Mouse (Mus musculus) left cerebral cortex, postnatal 4 days (tissue): Measurements from ENCODE around the gene Grk2. TPM values are rescaled to one million over a fixed set of nuclear protein-coding genes. Genes with fewer than 3 reads are reported as not detected.

Experiments
- DNase-seq: peaks from one replicate; pipeline ENCODE4 v3.0.0-alpha.2; 2022
- intact Hi-C: fragments of 180-260 bp; cut with DNase I; formaldehyde crosslinking; loops from one replicate; pipeline ENCODE4 v1.15.1; 2025
- total RNA-seq, 2 experiments: library from RNA; stranded (reverse); gene quantifications; 2 replicates each; pipeline ENCODE4 v1.2.3; 2021

Gene Grk2
- total RNA-seq, 2 experiments from 2014 or later: 143 to 167 TPM

- intact Hi-C loops: no loop called here
These were observed 1.7 kb downstream of the Grk2 start for GRCm38 (mm10) chr19:4304251-4304821.

GRCm38 (mm10) chr19:4303640-4303995 lies 2.4 kb downstream of the Grk2 start:
- no peak for DNase-seq
- intact Hi-C loops: no loop called here

More at GRCm38 (mm10) chr19:4304251-4304821, 1.7 kb downstream of the Grk2 start:
- DNase-seq: no peak

GRCm38 (mm10) chr19:4302936-4303639 lies 2.9 kb downstream of the Grk2 start:
- DNase-seq: peak; percentile 92

DNA sequence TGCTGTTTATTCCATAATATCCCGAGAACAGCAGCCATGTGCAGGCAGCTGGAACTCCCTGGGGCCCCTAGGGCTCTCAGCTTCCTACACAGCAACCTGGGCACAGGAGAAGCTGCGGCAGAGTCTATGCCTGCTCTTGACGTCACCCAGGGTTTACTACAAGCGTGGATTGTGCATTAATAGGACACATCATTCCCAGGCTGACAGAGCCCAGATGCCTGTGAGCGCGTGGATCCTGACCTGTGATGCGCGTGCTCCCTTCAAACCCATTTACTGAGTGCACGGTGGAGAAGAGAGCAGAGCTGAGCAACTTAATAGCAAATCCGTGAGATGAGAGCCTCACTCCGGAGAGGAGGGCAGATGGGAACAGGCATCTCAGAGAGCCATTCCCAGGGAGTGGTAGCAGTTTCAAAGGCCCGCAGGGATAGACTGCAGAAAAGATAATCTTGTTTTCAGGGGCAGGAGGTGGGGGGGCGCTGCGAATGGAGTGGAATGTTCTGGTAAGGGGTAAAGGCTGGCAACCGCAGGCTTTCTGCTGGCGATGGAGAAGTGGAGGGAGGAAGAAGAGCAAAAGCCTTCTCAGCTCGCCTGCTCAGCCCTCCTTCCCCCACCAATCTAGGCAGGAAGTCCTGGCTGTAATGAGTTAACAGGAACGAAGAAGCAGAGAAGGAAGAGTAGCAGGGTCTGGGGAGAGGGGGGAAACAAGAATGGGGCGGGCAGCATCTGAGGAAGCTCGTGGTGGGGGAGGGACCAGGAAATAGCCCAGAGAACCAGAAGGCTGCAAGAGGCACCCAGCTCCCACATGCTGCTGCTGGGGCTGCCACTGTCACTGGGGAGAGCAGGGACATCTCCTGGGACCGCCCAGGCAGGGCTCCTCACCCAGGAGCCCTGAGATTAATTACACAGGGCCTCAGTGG lies 4.0 kb downstream of the Grk2 start:
- intact Hi-C loops: no loop called here

More at GRCm38 (mm10) chr19:4302936-4303639, 2.9 kb downstream of the Grk2 start:
- intact Hi-C loops: no loop called here

DNA sequence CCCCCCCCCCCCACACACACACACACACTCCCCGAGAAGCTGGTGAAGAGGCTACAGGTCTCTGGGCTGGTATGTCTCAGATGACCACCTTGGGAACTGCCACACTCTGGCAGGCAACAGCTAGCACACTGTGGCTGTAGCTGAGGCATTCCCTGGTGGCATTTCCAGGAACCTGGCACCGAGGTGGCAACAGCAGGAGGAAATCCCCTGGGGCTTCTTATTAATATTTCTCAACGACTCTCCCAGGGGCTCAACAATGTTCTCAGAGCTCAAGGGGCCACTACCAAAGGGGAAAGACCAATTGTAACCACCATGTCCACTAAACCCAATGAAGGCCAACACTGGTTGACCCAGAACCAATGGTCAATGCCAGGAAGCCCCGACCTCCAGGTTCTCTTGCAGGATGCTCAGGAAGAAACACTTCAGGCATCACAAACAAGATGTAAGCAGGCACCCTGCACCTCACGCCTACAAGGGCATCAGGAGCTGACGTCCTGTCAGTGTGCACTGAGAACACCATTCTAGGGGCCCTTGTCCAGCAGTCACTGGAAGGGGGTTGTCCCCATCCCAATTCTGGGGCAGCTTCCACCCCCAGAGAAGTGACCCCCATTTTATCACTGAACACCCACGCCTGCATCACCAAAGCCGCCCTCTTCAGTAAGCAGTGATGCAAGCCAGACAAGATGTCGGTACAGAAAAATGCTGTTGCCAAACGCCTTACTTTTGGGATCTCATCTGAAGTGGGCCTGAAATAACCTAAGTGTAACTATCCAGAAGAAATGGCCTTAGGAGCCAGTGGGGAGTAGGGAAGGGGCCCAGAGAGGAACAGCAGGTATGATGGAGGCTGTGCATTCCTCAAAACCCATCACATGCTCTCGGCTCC lies 4.9 kb downstream of the Grk2 start:
- no peak for DNase-seq
- intact Hi-C loops: no loop called here

More for the DNA sequence above, 4.0 kb downstream of the Grk2 start:
- peak; percentile 26 for DNase-seq

DNA sequence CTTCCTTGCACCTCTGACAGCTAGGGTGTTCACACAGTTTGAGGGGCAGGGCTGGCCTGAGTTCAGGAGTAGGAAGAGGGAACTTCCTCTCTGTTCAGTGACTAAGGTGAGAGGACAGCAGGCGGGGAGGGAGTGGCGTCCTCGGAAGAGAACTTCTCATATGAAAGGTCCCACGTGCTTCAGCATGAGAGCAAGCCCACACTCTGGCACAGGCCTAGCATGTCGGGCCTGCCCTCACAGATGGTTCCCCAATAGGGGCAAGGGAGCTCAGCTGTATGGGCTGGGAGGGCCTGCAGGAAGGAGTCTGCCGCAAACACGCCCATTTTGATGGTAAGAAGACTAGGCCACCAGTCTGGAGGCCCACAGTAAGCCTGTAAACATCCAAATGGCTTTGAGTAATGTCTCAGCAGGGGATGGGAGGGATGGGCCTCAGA lies 5.7 kb downstream of the Grk2 start:
- intact Hi-C loops: no loop called here

GRCm38 (mm10) chr19:4299574-4300270 lies 6.3 kb downstream of the Grk2 start:
- no peak for DNase-seq
- intact Hi-C loops: no loop called here

More for the DNA sequence above, 5.7 kb downstream of the Grk2 start:
- DNase-seq: no peak

GRCm38 (mm10) chr19:4299126-4299525 lies 6.9 kb downstream of the Grk2 start:
- intact Hi-C loops: no loop called here
- no peak for DNase-seq

DNA sequence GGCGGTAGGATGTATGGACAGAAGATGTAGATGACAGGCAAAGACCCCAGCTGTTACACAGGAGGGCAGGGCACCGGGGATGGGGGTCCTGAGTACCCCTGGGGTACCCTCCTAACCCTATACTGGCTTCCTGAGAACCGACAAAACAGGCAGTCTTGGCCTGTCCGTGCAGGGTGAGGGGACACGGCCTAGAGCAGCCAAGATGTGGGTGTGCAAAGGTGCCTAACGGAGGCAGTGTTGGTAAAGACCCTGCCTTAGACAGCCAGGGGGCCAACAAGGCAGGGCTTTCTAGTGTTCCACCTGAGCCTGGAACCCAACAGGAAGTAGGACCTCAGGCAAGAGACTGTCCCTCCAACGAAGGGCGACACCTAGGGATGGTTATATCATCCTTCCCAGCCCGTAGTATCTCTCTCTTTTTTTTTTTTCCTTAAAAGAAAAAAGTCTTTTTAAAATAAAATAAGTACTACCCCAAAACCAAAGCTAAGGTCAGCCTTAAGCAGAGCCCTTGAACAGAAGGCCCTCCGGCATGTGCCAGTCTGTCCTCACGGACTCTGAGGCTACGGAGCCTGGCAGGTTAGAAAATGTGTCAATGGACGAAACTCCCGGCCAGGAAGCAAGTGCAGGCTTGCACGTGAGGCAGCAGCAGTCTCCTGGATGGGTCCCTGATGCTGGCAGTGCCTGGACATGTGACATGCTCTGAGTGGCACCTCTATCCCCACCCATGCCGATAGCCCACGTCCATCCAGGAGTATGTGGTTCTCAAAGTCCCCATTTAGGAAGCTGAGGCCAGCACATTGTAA lies 7.5 kb downstream of the Grk2 start:
- DNase-seq: no peak
- intact Hi-C loops: no loop called here

GRCm38 (mm10) chr19:4297851-4298250 lies 8.2 kb downstream of the Grk2 start:
- intact Hi-C loops: no loop called here
- DNase-seq: no peak

- DNase-seq: no peak
- intact Hi-C loops: no loop called here
These were observed 9.4 kb downstream of the Grk2 start for GRCm38 (mm10) chr19:4296611-4297010.

- intact Hi-C loops: no loop called here
- DNase-seq: no peak
These were observed 10.6 kb downstream of the Grk2 start for GRCm38 (mm10) chr19:4295391-4295790.

- no peak for DNase-seq
- intact Hi-C loops: no loop called here
These were observed 11.5 kb downstream of the Grk2 start for GRCm38 (mm10) chr19:4294381-4295097.

GRCm38 (mm10) chr19:4291161-4291560 lies 14.9 kb downstream of the Grk2 start:
- intact Hi-C loops: no loop called here

GRCm38 (mm10) chr19:4290749-4291148 lies 15.3 kb downstream of the Grk2 start:
- DNase-seq: no peak
- intact Hi-C loops: no loop called here

More at GRCm38 (mm10) chr19:4291161-4291560, 14.9 kb downstream of the Grk2 start:
- no peak for DNase-seq

GRCm38 (mm10) chr19:4283653-4284052 lies 22.4 kb downstream of the Grk2 start:
- DNase-seq: no peak
- intact Hi-C loops: no loop called here

DNA sequence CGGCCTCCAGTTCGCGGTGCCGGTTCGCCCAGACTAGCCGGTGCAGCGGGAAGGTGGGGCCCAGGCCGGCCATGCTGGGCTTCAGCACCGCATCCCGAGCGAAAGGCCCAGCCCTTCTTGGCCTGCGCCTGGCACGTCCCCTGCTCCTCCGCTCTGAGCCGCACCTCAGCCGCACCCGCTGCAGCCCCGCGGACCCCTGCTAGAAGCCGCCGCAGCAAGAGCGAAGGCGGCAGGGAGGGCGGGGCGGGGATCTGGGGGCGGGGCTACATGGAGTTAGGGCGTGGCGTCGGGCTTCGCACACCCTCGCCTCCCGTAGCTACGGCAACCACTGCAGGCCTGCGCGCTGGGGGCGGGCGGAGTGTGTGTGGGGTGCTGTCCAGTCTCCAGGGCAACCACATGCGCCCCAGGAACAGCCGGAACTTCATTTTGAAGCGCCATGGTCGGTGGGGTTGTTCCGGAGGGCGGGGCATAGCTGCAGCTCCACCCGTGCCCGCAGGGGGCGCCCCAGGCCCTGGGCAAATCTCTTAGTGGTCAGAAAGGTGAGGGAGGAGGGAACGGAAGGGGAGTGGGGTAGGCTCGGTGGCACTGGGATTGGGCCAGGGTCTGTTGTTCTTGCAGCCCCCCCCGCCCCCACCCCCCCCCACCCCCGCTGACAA lies 23.0 kb downstream of the Grk2 start, which contains the start of gene Ankrd13d:
Gene Ankrd13d (minus strand): TSS at position 240 of the 656 bp plus-strand sequence.
- DNase-seq: peak; percentile 89
- intact Hi-C loops: no loop called here

- intact Hi-C loops: no loop called here
- DNase-seq: no peak
These were observed 25.6 kb downstream of the Grk2 start for GRCm38 (mm10) chr19:4280425-4280824.
